Mouse (Mus musculus) kidney, postnatal 0 days (tissue): ENCODE data around the gene Peak1. TPM values are rescaled to one million over a fixed set of nuclear protein-coding genes. Genes with fewer than 3 reads are reported as not detected.
A peak's percentile ranks its signal among the peaks of the same experiment; 100 is the strongest.

Source experiments
- ATAC-seq: fragments of 200-750 bp; cut with Nextera tagmentation; replicated peaks from 2 replicates; pipeline ENCODE4 v1.8.0; 2017; ENCODE audit warnings: low read depth, moderate number of reproducible peaks, moderate TSS enrichment, moderate library complexity; ENCODE audit not compliant: low FRiP score
- DNase-seq: peaks from one replicate; pipeline ENCODE4 v3.0.0-alpha.2; 2016; ENCODE audit warnings: low spot score
- H3K27ac ChIP-seq: fragments of 300-500 bp; sonication (generic); 2 replicates; pipeline ENCODE4 v1.5.1; 2014; ENCODE audit warnings: mild to moderate bottlenecking
- H3K27me3 ChIP-seq: fragments of 300-500 bp; sonication (generic); 2 replicates; pipeline ENCODE4 v1.6.1; 2014; ENCODE audit warnings: low read length, mixed read lengths; ENCODE audit not compliant: insufficient read depth
- H3K36me3 ChIP-seq: fragments of 300-500 bp; sonication (generic); 2 replicates; pipeline ENCODE4 v1.6.1; 2014; ENCODE audit warnings: low read length, mixed read lengths; ENCODE audit not compliant: insufficient read depth
- H3K4me1 ChIP-seq: fragments of 300-500 bp; sonication (generic); replicated peaks from 2 replicates; pipeline ENCODE4 v1.6.1; 2014; ENCODE audit warnings: antibody characterized with exemption, low read length, mixed read lengths; ENCODE audit not compliant: insufficient read depth
- H3K4me2 ChIP-seq: fragments of 300-500 bp; sonication (generic); 2 replicates; pipeline ENCODE4 v1.6.1; 2014; ENCODE audit warnings: mild to moderate bottlenecking, low read length, moderate library complexity, mixed read lengths
- H3K4me3 ChIP-seq: fragments of 300-500 bp; sonication (generic); replicated peaks from 2 replicates; pipeline ENCODE4 v1.5.1; 2014; ENCODE audit warnings: low read depth, low read length
- H3K9ac ChIP-seq: fragments of 300-500 bp; sonication (generic); 2 replicates; pipeline ENCODE4 v1.6.1; 2014; ENCODE audit warnings: low read depth, low read length
- H3K9me3 ChIP-seq: fragments of 300-500 bp; sonication (generic); replicated peaks from 2 replicates; pipeline ENCODE4 v1.6.1; 2016; ENCODE audit warnings: low read length, inconsistent platforms, mixed read lengths
- CTCF ChIP-seq: IDR thresholded peaks from 2 replicates; pipeline ENCODE4 v1.5.1; 2016; ENCODE audit warnings: antibody characterized with exemption, low read depth, mild to moderate bottlenecking, moderate library complexity
- WGBS: fragments of 180-500 bp; shearing (Covaris S2); extraction: QIAGEN DNeasy Blood & Tissue Kit; methylation state at CpG from one replicate; pipeline ENCODE4 v1.1.7; 2014; 5-methylcytosine and 5-hydroxymethylcytosine counted together
- polyA plus RNA-seq: library from polyadenylated mRNA; unstranded; fragments of >200 nt; fragmentation: Nextera tagmentation; extraction: Ambion mirVana; gene quantifications from 2 replicates; pipeline ENCODE4 v1.2.1, GENCODE M21; 2015

Gene Peak1
- polyA plus RNA-seq, 1 experiment from 2014 or later = 12.2 TPM

DNA sequence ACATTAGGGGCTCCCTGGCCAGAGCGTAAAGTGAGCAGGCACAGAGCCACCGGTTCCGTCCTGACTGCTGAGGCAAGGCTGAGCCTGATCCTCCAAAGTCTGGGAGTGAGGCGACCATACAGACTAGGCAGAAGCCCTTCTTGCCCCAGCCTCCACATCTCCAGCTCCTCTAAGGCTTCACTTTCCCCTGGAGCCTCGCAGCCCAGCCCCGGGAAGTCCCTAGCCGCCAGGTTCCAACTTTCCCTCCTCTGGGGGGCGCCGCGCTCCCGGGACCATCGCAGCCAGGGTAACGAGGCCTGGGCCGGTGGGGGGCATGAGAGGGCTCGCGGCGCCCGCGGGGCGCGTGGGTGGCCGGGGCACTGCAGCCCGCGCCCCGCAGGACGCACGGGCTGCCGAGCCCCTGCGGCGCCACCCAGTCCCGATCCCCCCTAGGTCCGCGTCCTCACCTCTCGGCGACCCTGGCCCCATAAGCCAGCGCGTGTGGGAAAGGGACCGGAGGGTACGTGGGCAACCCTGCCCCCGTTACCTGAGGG, 386 bp downstream of the Peak1 start:
- peak; percentile 84 for DNase-seq
- Histone ChIP-seq H3K9me3 (no peaks in the 10 kb centered on the region), H3K4me2 (peak overlapping the region; percentile 72), H3K9ac (peak overlapping the region; percentile 92), H3K4me1 (peaks cover 6% of the 10 kb centered on the region; the same call in 1 of the 2 replicates), H3K27me3 (no peaks in the 10 kb centered on the region), H3K27ac (peak overlapping the region; percentile 96), H3K36me3 (no peaks in the 10 kb centered on the region), H3K4me3 (peak overlapping the region; percentile 75)
- under 1% methylated on average over 39 of the region's 40 CpGs for WGBS
- TF ChIP-seq CTCF = peak; percentile 74
- ATAC-seq = no peak; the same call in none of the 2 replicates

DNA sequence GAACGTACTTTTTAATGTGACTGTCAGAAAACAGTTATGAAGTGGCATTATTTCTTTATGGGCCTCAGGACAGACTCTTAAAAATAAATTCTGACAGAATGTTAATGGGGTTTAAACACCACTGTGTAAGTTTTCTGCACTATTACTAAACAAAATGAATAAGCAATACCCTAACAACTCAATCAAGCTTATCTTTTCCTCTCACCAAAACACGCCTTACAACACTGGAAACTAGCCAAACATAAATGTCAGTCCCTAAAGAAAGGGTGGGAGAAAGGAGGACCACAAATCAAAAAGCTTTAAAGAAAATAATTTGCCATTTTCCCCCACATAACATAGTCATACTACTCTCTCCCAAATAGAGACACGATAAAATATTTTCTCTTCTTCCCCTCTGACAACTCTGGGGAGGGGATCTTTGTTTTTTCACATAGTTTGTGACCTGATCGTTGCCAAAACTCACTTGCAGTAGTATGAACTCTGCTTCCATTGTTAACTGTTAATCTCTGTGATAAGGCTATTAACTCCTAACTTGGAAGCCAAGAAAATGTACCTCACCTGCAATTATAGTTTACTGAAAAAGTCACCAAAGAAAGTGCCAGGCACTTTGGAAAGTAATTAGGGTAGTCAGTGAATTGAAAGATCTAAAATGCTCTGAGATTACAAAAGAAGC, 1.8 kb downstream of the Peak1 start:
- peak; percentile 34 for DNase-seq
- Histone ChIP-seq H3K27me3 (no peaks in the 10 kb centered on the region), H3K4me1 (peaks cover 3% of the 10 kb centered on the region; the same call in 1 of the 2 replicates), H3K36me3 (no peaks in the 10 kb centered on the region), H3K4me3 (peak overlapping the region; percentile 75), H3K4me2 (peak overlapping the region; percentile 72), H3K27ac (no peak overlapping the region), H3K9ac (no peak overlapping the region), H3K9me3 (no peaks in the 10 kb centered on the region)
- WGBS = 35% methylated on average over 4 of the region's 4 CpGs
- no peak for TF ChIP-seq CTCF
- ATAC-seq = no peak

- H3K36me3 ChIP-seq = no peaks in the 10 kb centered on the region
- DNase-seq = no peak
- no peak overlapping the region for H3K9ac ChIP-seq
- no peaks in the 10 kb centered on the region for H3K27me3 ChIP-seq
- no peak for ATAC-seq
- no peak overlapping the region for H3K27ac ChIP-seq
- H3K4me2 ChIP-seq = peak overlapping the region; percentile 72; the same call in 1 of the 2 replicates
- no peak overlapping the region for H3K4me3 ChIP-seq
- peaks cover 3% of the 10 kb centered on the region; the same call in 1 of the 2 replicates for H3K4me1 ChIP-seq
- 85% methylated on average over 1 of the region's 1 CpGs for WGBS
- no peaks in the 10 kb centered on the region for H3K9me3 ChIP-seq
- no peak for TF ChIP-seq CTCF
Measured at GRCm38 (mm10) chr9:56415393-56415792, 2.5 kb downstream of the Peak1 start.

DNA sequence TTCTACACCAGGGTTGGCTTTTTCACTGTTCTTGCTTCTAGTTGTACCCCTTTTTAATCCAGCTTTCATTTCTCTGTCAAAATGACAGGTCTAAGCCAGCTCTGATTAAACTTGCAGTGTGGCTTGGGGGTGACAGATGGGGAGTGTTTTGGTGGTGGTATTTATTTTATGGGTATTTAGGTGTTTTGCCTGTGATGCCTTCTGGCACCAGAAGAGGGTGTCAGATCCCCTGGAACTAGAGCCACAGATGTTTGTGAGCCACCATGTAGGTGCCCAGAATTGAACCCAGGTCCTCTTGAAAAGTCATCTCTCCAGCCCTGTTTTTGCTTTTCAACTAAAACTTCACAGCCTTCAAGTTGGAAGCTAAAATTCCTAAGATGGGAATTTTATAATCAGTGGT, 3.5 kb downstream of the Peak1 start:
- Histone ChIP-seq H3K4me3 (no peak overlapping the region), H3K9me3 (no peaks in the 10 kb centered on the region), H3K9ac (no peak overlapping the region), H3K27ac (no peak overlapping the region), H3K36me3 (no peaks in the 10 kb centered on the region), H3K4me1 (peaks cover 3% of the 10 kb centered on the region; the same call in 1 of the 2 replicates), H3K4me2 (no peak overlapping the region), H3K27me3 (no peaks in the 10 kb centered on the region)
- DNase-seq (no peak), ATAC-seq (no peak)
- peak; percentile 24; the same call in 1 of the 2 replicates for TF ChIP-seq CTCF

DNA sequence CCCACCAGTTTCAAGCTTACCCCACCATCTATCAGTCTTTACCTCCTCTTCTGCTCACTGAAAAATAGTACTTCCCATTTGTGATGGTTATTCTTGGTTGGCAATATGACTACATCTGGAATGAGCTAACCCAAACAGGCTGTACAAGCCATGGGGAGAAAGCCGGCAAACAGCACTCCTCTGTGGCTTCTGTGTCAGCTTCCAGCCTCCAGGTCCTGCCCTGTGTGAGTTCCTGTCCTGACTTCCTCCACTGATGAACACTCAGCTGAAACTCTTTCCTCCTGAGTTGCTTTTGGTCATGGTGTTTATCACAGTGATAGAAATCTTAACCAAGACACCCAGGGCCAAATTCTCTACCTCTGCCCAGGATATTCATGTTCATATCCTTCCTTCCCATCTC, 5.2 kb downstream of the Peak1 start:
- H3K9ac ChIP-seq = no peak overlapping the region
- H3K9me3 ChIP-seq = no peaks in the 10 kb centered on the region
- peaks cover 3% of the 10 kb centered on the region; the same call in 1 of the 2 replicates for H3K4me1 ChIP-seq
- H3K4me3 ChIP-seq = no peak overlapping the region
- H3K4me2 ChIP-seq = no peak overlapping the region
- 62% methylated on average over 1 of the region's 1 CpGs for WGBS
- no peaks in the 10 kb centered on the region for H3K36me3 ChIP-seq
- no peak for TF ChIP-seq CTCF
- ATAC-seq (no peak), DNase-seq (no peak)
- H3K27me3 ChIP-seq = no peaks in the 10 kb centered on the region
- no peak overlapping the region for H3K27ac ChIP-seq

GRCm38 (mm10) chr9:56409928-56410327, 7.9 kb downstream of the Peak1 start:
- Histone ChIP-seq H3K4me3 (no peak overlapping the region), H3K4me2 (no peak overlapping the region), H3K36me3 (no peaks in the 10 kb centered on the region), H3K27me3 (no peaks in the 10 kb centered on the region), H3K27ac (no peak overlapping the region), H3K4me1 (no peaks in the 10 kb centered on the region), H3K9me3 (no peaks in the 10 kb centered on the region), H3K9ac (no peak overlapping the region)
- ATAC-seq = no peak
- no peak for TF ChIP-seq CTCF
- WGBS = 78% methylated on average over 2 of the region's 2 CpGs
- DNase-seq = no peak

- no peak overlapping the region for H3K4me2 ChIP-seq
- ATAC-seq = no peak
- no peak for DNase-seq
- peaks cover 5% of the 10 kb centered on the region; the same call in 1 of the 2 replicates for H3K4me1 ChIP-seq
- no peak for TF ChIP-seq CTCF
- no peak overlapping the region for H3K9ac ChIP-seq
- H3K36me3 ChIP-seq = no peaks in the 10 kb centered on the region
- H3K27ac ChIP-seq = no peak overlapping the region
- H3K4me3 ChIP-seq = no peak overlapping the region
- no peaks in the 10 kb centered on the region for H3K9me3 ChIP-seq
- 63% methylated on average over 4 of the region's 4 CpGs for WGBS
- no peaks in the 10 kb centered on the region for H3K27me3 ChIP-seq
Measured at GRCm38 (mm10) chr9:56404619-56405018, 13.2 kb downstream of the Peak1 start.
